Mouse (Mus musculus) hindbrain, embryonic 13.5 days (tissue): ENCODE measurements around the gene Fbxl21. TPM values are rescaled to one million over a fixed set of nuclear protein-coding genes. Genes with fewer than 3 reads are reported as not detected.

ENCODE experiments used
- ATAC-seq: fragments of 200-750 bp; cut with Nextera tagmentation; 2 replicates; pipeline ENCODE4 v1.8.0; 2017; ENCODE audit warnings: moderate TSS enrichment; ENCODE audit not compliant: low FRiP score
- H3K27ac ChIP-seq: fragments of 300-500 bp; sonication (generic); 2 replicates; pipeline ENCODE4 v1.5.1; 2015; ENCODE audit warnings: inconsistent platforms, mild to moderate bottlenecking, moderate library complexity
- H3K27me3 ChIP-seq: fragments of 300-500 bp; sonication (generic); 2 replicates; pipeline ENCODE4 v1.6.1; 2015; ENCODE audit warnings: mild to moderate bottlenecking, inconsistent platforms
- H3K36me3 ChIP-seq: fragments of 300-500 bp; sonication (generic); 2 replicates; pipeline ENCODE4 v1.6.1; 2015; ENCODE audit warnings: mild to moderate bottlenecking, inconsistent platforms
- H3K4me1 ChIP-seq: fragments of 300-500 bp; sonication (generic); replicated peaks from 2 replicates; pipeline ENCODE4 v1.6.1; 2015; ENCODE audit warnings: inconsistent platforms
- H3K4me2 ChIP-seq: fragments of 300-500 bp; sonication (generic); 2 replicates; pipeline ENCODE4 v1.6.1; 2015; ENCODE audit warnings: inconsistent platforms, mild to moderate bottlenecking, moderate library complexity
- H3K4me3 ChIP-seq: fragments of 300-500 bp; sonication (generic); 2 replicates; pipeline ENCODE4 v1.5.1; 2015; ENCODE audit warnings: mild to moderate bottlenecking, inconsistent platforms
- H3K9ac ChIP-seq: fragments of 300-500 bp; sonication (generic); 2 replicates; pipeline ENCODE4 v1.6.1; 2015; ENCODE audit warnings: mild to moderate bottlenecking, inconsistent platforms
- H3K9me3 ChIP-seq: fragments of 300-500 bp; sonication (generic); 2 replicates; pipeline ENCODE4 v1.6.1; 2016; ENCODE audit warnings: inconsistent platforms
- WGBS: fragments of 180-500 bp; shearing (Covaris S2); methylation state at CpG from one replicate; pipeline ENCODE4 v1.1.7; 2015; 5-methylcytosine and 5-hydroxymethylcytosine counted together
- polyA plus RNA-seq: library from polyadenylated mRNA; unstranded; fragments of >200 nt; fragmentation: Nextera tagmentation; extraction: Ambion mirVana; gene quantifications from 2 replicates; pipeline ENCODE4 v1.2.1, GENCODE M21; 2015

Gene Fbxl21
- polyA plus RNA-seq, 1 experiment from 2014 or later: 3.5 TPM

DNA sequence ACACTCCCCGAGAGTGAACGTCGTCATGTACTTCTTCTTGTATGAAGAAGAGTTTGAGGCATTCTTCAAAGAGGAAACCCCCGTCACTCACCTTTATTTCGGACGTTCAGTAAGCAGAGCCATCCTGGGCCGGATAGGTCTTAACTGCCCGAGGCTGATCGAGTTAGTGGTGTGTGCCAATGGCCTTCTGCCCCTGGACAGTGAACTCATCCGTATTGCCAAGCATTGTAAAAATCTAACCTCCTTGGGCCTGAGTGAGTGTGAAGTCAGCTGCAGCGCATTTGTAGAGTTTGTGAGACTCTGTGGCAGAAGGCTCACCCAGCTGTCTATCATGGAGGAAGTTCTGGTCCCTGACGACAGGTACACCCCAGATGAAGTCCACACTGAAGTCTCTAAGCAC, 14.8 kb downstream of the Fbxl21 start:
- WGBS: 90% methylated on average over 12 of the region's 12 CpGs
- no peak for ATAC-seq
- H3K4me1 ChIP-seq: no peaks in the 10 kb centered on the region
- no peak overlapping the region for H3K9ac ChIP-seq
- peaks cover 13% of the 10 kb centered on the region for H3K36me3 ChIP-seq
- no peaks in the 10 kb centered on the region for H3K27me3 ChIP-seq
- no peak overlapping the region for H3K4me2 ChIP-seq
- H3K4me3 ChIP-seq: no peak overlapping the region
- no peak overlapping the region for H3K27ac ChIP-seq
- H3K9me3 ChIP-seq: peaks cover 11% of the 10 kb centered on the region

GRCm38 (mm10) chr13:56539846-56540245, 17.6 kb downstream of the Fbxl21 start:
- WGBS: 94% methylated on average over 4 of the region's 4 CpGs
- peaks cover 9% of the 10 kb centered on the region for H3K4me1 ChIP-seq
- no peaks in the 10 kb centered on the region; the same call in 1 of the 2 replicates for H3K9me3 ChIP-seq
- H3K36me3 ChIP-seq: peaks cover 4% of the 10 kb centered on the region; the same call in 1 of the 2 replicates
- H3K27me3 ChIP-seq: no peaks in the 10 kb centered on the region
- H3K4me2 ChIP-seq: no peak overlapping the region
- ATAC-seq: no peak
- no peak overlapping the region for H3K27ac ChIP-seq
- H3K4me3 ChIP-seq: no peak overlapping the region
- H3K9ac ChIP-seq: no peak overlapping the region

DNA sequence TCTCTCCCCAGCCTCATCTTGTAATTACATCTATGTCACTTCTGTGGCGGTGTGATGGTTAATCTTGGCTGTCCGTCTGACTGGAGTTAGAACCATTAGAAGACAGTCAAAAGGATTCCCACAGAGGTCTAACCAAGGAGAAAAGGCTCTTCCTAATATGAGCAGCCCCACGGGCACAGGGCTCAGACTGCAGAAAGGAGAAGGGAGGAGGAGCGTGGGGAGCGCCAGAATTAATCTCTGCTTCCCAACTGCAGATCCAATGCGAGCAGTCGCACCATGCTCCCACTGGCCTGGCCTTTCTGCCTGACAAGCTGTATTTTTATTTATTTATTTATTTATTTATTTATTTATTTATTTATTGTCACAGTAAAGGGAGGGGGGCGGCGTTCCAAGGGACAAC, 21.5 kb downstream of the Fbxl21 start:
- Histone ChIP-seq H3K4me2 (no peak overlapping the region), H3K9me3 (no peaks in the 10 kb centered on the region), H3K27me3 (no peaks in the 10 kb centered on the region), H3K27ac (no peak overlapping the region), H3K36me3 (no peaks in the 10 kb centered on the region), H3K4me3 (no peak overlapping the region), H3K9ac (no peak overlapping the region), H3K4me1 (peaks cover 14% of the 10 kb centered on the region)
- ATAC-seq: no peak
- WGBS: 60% methylated on average over 9 of the region's 9 CpGs

- no peak overlapping the region for H3K27ac ChIP-seq
- 57% methylated on average over 3 of the region's 3 CpGs for WGBS
- H3K27me3 ChIP-seq: no peaks in the 10 kb centered on the region; the same call in 1 of the 2 replicates
- no peak overlapping the region for H3K9ac ChIP-seq
- peaks cover 14% of the 10 kb centered on the region for H3K4me1 ChIP-seq
- no peak for ATAC-seq
- no peak overlapping the region for H3K4me3 ChIP-seq
- H3K4me2 ChIP-seq: no peak overlapping the region
- H3K36me3 ChIP-seq: no peaks in the 10 kb centered on the region
- no peaks in the 10 kb centered on the region for H3K9me3 ChIP-seq
Measured at GRCm38 (mm10) chr13:56544956-56545355, 22.7 kb downstream of the Fbxl21 start.

DNA sequence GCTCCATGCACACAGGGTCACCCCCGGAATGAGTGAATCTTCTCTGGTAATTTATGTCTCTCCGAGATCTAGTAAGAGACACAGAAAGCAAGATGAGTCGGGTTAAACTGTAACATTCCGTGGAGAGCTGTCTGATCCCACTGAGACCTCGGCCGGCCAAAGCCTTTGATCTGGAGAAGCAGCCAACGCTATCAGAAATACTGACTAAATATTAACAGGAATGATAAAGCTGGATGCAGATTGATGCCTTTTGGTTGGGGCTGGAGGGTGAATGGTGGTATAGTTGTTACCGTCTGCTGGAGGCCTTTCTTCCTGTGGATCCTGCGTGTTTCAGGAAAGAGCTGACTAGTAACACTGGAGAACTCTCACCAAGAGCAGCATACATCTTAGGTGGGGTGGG, 26.1 kb downstream of the Fbxl21 start, which contains the start of gene Lect2:
Gene Lect2, minus strand, starts transcription at position 102 of the 400 bp plus-strand sequence.
- Histone ChIP-seq H3K9me3 (no peaks in the 10 kb centered on the region), H3K27me3 (no peaks in the 10 kb centered on the region; the same call in 1 of the 2 replicates), H3K9ac (no peak within 1 kb of the TSS), H3K36me3 (no peaks in the 10 kb centered on the region), H3K4me2 (no peak within 1 kb of the TSS), H3K4me1 (peaks cover 13% of the 10 kb centered on the region), H3K4me3 (no peak within 1 kb of the TSS), H3K27ac (no peak within 1 kb of the TSS)
- 67% methylated on average over 9 of the region's 9 CpGs for WGBS
- ATAC-seq: no peak

DNA sequence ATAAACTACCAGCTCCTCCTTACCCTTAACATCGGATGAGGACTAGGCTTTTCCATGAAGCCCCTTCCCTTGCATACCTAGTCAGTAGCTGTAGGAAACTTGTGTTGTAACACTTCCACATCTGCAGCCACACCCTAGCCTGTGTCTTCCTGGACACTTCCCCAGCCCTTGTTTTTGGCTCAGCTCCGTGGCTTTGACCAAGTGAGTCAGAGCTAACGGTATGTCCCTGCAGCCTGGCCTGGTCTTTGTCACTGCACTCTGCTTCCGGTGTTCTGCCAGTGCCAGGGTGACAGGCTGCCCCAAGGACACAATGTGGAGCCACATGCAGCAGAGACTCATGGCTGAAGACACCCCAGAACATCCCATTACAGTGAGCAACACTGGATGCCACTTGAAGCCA, 27.1 kb downstream of the Fbxl21 start:
- no peaks in the 10 kb centered on the region for H3K9me3 ChIP-seq
- H3K9ac ChIP-seq: no peak overlapping the region
- no peak for ATAC-seq
- peaks cover 14% of the 10 kb centered on the region for H3K4me1 ChIP-seq
- no peak overlapping the region for H3K4me2 ChIP-seq
- no peak overlapping the region for H3K27ac ChIP-seq
- WGBS: 70% methylated on average over 4 of the region's 4 CpGs
- H3K36me3 ChIP-seq: no peaks in the 10 kb centered on the region
- no peaks in the 10 kb centered on the region; the same call in 1 of the 2 replicates for H3K27me3 ChIP-seq
- no peak overlapping the region for H3K4me3 ChIP-seq

GRCm38 (mm10) chr13:56550574-56550973, 28.3 kb downstream of the Fbxl21 start:
- no peak for ATAC-seq
- Histone ChIP-seq H3K27ac (no peak overlapping the region), H3K4me3 (no peak overlapping the region), H3K9ac (no peak overlapping the region), H3K4me1 (peaks cover 7% of the 10 kb centered on the region), H3K27me3 (no peaks in the 10 kb centered on the region; the same call in 1 of the 2 replicates), H3K36me3 (no peaks in the 10 kb centered on the region), H3K4me2 (no peak overlapping the region), H3K9me3 (no peaks in the 10 kb centered on the region)
- 38% methylated on average over 1 of the region's 1 CpGs for WGBS

- H3K4me2 ChIP-seq: no peak overlapping the region
- no peak overlapping the region for H3K27ac ChIP-seq
- no peak for ATAC-seq
- no peaks in the 10 kb centered on the region for H3K36me3 ChIP-seq
- no peak overlapping the region for H3K4me3 ChIP-seq
- H3K9ac ChIP-seq: no peak overlapping the region
- no peaks in the 10 kb centered on the region; the same call in 1 of the 2 replicates for H3K27me3 ChIP-seq
- WGBS: 82% methylated on average over 6 of the region's 6 CpGs
- H3K4me1 ChIP-seq: peaks cover 7% of the 10 kb centered on the region
- no peaks in the 10 kb centered on the region for H3K9me3 ChIP-seq
Measured at GRCm38 (mm10) chr13:56551661-56552060, 29.4 kb downstream of the Fbxl21 start.

DNA sequence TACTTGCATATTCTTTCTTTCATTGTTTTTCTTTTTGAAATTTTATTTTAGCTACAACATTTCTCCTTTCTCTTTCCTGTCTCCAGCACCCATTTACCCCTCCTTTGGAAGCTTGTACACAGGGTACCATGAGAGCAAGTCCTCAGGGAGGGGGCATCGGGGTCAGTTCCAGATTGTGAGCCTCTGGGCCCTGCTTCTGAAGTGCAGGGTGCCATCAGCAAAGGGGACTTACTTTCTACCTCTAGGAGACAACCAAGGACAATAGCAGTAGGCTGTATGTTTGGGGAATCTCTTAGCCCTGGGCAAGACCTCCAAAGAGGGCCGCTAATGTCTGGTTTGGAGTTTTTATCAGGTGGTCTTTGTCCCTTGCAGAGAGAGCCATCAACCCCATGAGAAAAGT, 31.7 kb downstream of the Fbxl21 start:
- no peaks in the 10 kb centered on the region for H3K36me3 ChIP-seq
- no peak overlapping the region for H3K4me3 ChIP-seq
- ATAC-seq: no peak
- no peaks in the 10 kb centered on the region; the same call in 1 of the 2 replicates for H3K27me3 ChIP-seq
- no peak overlapping the region for H3K27ac ChIP-seq
- H3K9ac ChIP-seq: no peak overlapping the region
- no peaks in the 10 kb centered on the region for H3K9me3 ChIP-seq
- H3K4me2 ChIP-seq: no peak overlapping the region
- H3K4me1 ChIP-seq: peaks cover 7% of the 10 kb centered on the region
- 55% methylated on average over 2 of the region's 2 CpGs for WGBS

- H3K4me1 ChIP-seq: peaks cover 11% of the 10 kb centered on the region
- 4% methylated on average over 2 of the region's 2 CpGs for WGBS
- H3K4me3 ChIP-seq: no peak overlapping the region
- no peak overlapping the region for H3K9ac ChIP-seq
- no peaks in the 10 kb centered on the region for H3K9me3 ChIP-seq
- H3K27me3 ChIP-seq: no peaks in the 10 kb centered on the region; the same call in 1 of the 2 replicates
- no peak overlapping the region for H3K27ac ChIP-seq
- ATAC-seq: peak; percentile 63; the same call in 1 of the 2 replicates
- H3K4me2 ChIP-seq: no peak overlapping the region
- no peaks in the 10 kb centered on the region for H3K36me3 ChIP-seq
Measured at GRCm38 (mm10) chr13:56554409-56554808, 32.1 kb downstream of the Fbxl21 start.

GRCm38 (mm10) chr13:56555957-56556356, 33.7 kb downstream of the Fbxl21 start:
- Histone ChIP-seq H3K9ac (no peak overlapping the region), H3K27ac (no peak overlapping the region), H3K9me3 (no peaks in the 10 kb centered on the region), H3K4me1 (peaks cover 11% of the 10 kb centered on the region), H3K4me3 (no peak overlapping the region), H3K27me3 (no peaks in the 10 kb centered on the region), H3K4me2 (no peak overlapping the region), H3K36me3 (no peaks in the 10 kb centered on the region)
- no peak for ATAC-seq
- 0% methylated on average over 1 of the region's 1 CpGs for WGBS

DNA sequence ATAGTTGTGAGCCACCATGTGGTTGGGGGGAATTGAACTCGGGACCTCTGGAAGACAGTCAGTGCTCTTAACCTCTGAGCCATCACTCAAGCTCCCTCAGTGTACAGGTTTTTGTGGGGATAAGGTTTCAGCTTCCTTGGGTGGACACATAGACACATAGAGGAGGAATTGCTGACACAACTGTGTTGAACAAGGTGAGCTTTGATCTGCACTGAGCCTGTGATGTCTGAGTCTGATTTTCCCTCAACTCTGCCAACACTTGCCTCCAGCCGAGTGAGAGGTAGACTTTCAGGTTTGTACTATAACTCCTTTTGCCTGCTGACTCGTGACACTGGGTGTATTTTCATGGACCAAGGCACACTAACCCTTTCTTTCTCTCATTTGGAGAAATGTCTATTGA, 34.4 kb downstream of the Fbxl21 start:
- H3K27ac ChIP-seq: no peak overlapping the region
- 83% methylated on average over 3 of the region's 3 CpGs for WGBS
- no peaks in the 10 kb centered on the region for H3K9me3 ChIP-seq
- H3K27me3 ChIP-seq: 0 out of 2 replicates have a peak, but pooled peaks cover 5% of the 10 kb centered on the region
- no peaks in the 10 kb centered on the region for H3K36me3 ChIP-seq
- no peak overlapping the region for H3K9ac ChIP-seq
- peaks cover 11% of the 10 kb centered on the region for H3K4me1 ChIP-seq
- H3K4me3 ChIP-seq: no peak overlapping the region
- ATAC-seq: no peak
- H3K4me2 ChIP-seq: no peak overlapping the region

DNA sequence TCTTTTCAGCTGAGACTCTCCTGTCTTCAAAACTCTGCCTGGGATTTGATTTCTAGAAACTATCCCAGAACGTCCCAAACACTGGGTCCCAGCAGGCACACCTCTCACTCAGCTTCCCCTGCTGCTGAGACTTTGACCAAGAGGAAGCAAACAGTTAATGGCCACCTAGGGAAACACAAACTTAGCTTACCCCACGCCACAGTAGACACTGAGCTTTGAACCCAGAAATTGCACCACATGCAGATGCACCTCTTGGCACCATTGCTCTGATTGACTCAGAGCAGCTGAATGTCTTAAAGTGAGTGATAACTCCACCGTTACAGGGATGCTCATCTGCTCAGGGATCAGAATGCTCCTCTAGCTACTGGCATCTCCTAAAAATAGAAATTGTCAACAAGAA, 36.5 kb downstream of the Fbxl21 start:
- Histone ChIP-seq H3K9me3 (no peaks in the 10 kb centered on the region), H3K4me2 (no peak overlapping the region), H3K27me3 (0 out of 2 replicates have a peak, but pooled peaks cover 5% of the 10 kb centered on the region), H3K9ac (no peak overlapping the region), H3K27ac (no peak overlapping the region), H3K4me1 (peaks cover 11% of the 10 kb centered on the region), H3K4me3 (no peak overlapping the region), H3K36me3 (no peaks in the 10 kb centered on the region)
- ATAC-seq: no peak
- WGBS: 39% methylated on average over 3 of the region's 3 CpGs
